Mouse (Mus musculus) layer of hippocampus, adult 8-10 months (tissue): ENCODE data around the gene Gsk3a. TPM values are rescaled to one million over a fixed set of nuclear protein-coding genes. Genes with fewer than 3 reads are reported as not detected.

Experiments used
- DNase-seq, 2 experiments: peaks; one replicate each; pipeline ENCODE4 v3.0.0; 2022; ENCODE audit warnings: low spot score in 2 of 2
- total RNA-seq, 4 experiments: library from RNA; stranded (reverse); gene quantifications; 2 replicates each; pipeline ENCODE4 v1.2.4; 2022

The Gsk3a gene
- total RNA-seq: 100 to 1,000 TPM; 198 to 216 (median 204) TPM

DNA sequence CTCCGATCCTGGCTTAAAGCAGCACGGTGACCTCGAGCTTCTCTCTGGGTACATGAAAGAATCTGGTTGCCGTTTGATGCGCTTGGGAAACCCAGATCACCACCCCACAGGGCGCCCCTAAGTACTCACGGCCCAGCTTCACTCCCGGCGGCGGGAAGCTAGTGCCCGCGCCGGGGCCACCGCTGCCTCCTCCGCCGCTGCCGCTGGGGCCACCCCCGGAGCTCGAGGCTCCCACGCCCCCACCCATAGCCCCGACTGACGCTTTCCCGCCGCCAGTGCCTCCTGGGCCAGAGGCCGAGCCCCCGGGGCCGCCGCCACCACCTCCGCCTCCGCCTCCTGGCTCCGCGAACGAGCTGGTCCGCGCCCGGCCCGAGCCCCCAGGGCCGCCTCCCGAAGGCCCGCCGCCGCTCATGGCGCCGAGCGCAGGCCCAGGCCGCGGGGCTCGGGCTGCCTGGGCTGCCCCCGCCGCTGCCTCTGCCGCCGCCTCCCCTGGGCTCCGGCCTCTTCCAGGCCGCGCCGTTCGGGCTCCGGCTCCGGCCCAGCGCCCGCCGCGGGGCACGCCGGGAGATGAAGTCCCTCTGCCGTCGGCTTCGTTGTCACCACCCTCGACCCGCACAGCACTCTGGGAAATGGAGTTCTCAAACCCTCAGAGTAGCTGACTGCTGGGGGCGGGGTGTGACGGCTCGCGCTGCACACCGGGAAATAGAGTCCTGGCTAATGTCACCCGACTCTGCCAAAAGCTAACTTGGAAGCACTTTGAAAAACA, at the start of gene Gsk3a:
Gene Gsk3a (minus strand): TSS at position 603 of the 766 bp plus-strand sequence.
- peak; percentile 97 to 98 for DNase-seq

DNA sequence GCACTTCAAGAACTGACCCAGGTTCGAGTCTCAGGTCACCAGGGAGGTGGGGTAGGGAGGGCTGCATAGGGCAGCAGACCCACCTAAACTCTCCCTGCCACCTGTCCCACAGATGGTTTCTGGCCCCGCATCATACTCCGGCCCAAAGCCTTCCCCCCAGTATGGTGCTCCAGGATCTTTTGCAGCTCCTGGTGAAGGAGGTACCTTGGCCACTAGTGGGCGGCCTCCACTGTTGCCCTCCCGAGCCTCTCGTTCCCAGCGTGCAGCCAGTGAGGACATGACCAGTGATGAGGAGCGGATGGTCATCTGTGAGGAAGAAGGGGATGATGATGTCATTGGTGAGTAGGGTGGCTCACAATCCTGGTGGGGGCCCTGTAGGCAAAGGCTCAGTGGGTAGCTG, 49.3 kb upstream of the Gsk3a start:
- no peak for DNase-seq

DNA sequence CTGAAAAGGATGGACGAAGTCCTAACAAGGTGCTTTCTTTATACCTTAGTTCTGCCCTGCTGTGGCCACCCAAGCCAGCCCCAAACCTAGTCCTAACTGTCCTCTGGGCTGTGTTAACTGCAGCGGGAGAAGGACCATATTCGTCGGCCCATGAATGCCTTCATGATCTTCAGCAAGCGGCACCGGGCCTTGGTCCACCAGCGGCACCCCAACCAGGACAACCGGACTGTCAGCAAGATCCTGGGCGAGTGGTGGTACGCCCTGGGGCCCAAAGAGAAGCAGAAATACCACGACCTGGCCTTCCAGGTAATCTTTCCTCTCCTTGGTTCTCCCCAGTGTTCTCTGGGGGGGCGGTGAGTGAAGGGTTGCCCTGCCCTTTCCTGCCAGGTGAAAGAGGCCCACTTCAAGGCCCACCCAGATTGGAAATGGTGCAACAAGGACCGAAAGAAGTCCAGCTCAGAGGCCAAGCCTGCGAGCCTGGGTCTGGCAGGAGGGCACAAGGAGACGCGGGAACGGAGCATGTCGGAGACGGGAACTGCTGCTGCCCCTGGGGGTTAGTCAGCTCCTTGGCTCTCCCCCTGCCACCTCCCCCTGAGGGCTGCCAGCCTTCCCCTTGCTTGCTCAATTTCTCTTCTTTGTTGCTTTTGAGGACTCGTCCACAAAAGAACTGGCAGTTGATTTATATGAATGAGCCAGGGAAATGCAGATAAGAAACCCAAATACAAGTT, 48.0 kb upstream of the Gsk3a start:
- DNase-seq: no peak

DNA sequence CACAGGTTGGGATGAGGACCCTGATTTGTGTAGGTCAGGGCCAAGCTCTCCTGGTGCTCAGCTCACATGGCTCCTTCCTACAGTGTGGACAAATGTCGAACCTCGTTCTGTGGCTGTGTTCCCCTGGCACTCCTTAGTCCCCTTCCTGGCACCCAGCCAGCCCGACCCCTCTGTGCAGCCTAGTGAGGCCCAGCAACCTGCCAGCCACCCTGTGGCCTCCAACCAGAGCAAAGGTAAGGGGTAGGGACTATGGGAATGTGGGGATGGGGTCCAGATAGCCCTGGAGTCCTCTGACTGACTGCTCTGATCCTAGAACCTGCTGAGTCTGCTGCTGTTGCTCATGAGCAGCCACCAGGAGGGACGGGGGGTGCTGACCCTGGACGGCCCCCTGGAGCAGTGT, 47.1 kb upstream of the Gsk3a start:
- DNase-seq: no peak

DNA sequence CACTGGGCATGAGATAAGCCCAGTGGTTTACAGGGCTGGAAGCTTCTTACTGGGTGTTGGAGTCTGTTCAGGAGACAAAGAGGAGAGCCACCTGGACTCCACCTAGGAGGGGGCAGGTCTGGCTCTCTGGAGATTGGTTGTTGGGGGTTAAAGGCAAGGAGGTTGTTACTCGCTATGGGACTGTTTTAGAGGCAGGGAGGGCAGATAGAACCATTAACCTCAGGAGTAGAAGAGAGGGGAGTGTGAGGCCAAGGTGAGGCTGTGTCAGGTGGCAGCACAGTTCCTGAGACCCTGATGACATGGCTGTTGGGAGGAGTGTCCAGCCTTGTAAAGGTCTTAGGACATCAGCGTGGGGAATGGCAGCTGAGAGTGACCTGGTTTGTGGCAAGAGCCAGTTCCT, 46.5 kb upstream of the Gsk3a start:
- no peak for DNase-seq

GRCm38 (mm10) chr7:25283637-25284036, 46.0 kb upstream of the Gsk3a start:
- DNase-seq: no peak

GRCm38 (mm10) chr7:25282731-25283211, 45.1 kb upstream of the Gsk3a start:
- no peak for DNase-seq

- peak; percentile 95 for DNase-seq
Measured at GRCm38 (mm10) chr7:25281734-25282601, 44.3 kb upstream of the Gsk3a start.

- DNase-seq: peak in 1 of 2 experiments; percentile 37
Measured at GRCm38 (mm10) chr7:25281166-25281733, 43.6 kb upstream of the Gsk3a start.

- DNase-seq: peak in 1 of 2 experiments; percentile 65
Measured at GRCm38 (mm10) chr7:25279861-25280791, 42.5 kb upstream of the Gsk3a start.

GRCm38 (mm10) chr7:25279076-25279860, 41.6 kb upstream of the Gsk3a start:
- DNase-seq: peak; percentile 89 to 94

- DNase-seq: peak; percentile 82 to 86
Measured at GRCm38 (mm10) chr7:25278341-25279075, 40.9 kb upstream of the Gsk3a start.

GRCm38 (mm10) chr7:25277998-25278340, 40.3 kb upstream of the Gsk3a start:
- DNase-seq: no peak

- peak in 1 of 2 experiments; percentile 19 for DNase-seq
Measured at GRCm38 (mm10) chr7:25277405-25277804, 39.8 kb upstream of the Gsk3a start.

GRCm38 (mm10) chr7:25275555-25276298, 38.1 kb upstream of the Gsk3a start:
- DNase-seq: peak in 1 of 2 experiments; percentile 6

- no peak for DNase-seq
Measured at GRCm38 (mm10) chr7:25274996-25275395, 37.3 kb upstream of the Gsk3a start.

DNA sequence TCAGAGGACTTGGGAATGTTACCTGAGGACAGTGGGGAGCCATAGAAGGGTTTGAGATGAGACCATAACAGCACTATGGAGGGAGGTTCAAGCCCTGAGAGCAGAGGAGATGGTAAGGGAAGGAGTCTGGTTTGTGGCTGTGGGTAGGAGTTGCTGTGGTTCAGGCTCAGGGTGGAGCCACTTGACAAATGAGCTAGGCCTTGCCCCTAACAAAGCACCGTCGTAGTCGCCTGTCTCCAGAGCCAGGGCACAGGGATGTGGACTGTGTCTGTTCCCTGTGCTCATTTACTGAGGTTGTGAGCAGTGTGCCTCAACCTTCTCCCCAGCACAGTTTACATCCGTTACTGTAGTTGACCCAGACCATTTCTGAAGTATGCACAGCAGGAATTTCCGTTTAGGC, 36.9 kb upstream of the Gsk3a start:
- DNase-seq: no peak
